Mouse (Mus musculus): ENCODE measurements around the gene Grip2.

The Grip2 gene

GRCm38 (mm10) chr6:91796064-91796463 lies 31.0 kb downstream of the Grip2 start:
- DNase-seq (ENCODE audit: low spot score in 2 of 2) = no peak

- DNase-seq (ENCODE audit: low spot score in 2 of 2) = no peak
Observed at GRCm38 (mm10) chr6:91795640-91796039, 31.4 kb downstream of the Grip2 start.

- DNase-seq (ENCODE audit: low spot score in 2 of 2) = no peak
Observed at GRCm38 (mm10) chr6:91788311-91788798, 38.7 kb downstream of the Grip2 start.

GRCm38 (mm10) chr6:91785018-91785417 lies 42.0 kb downstream of the Grip2 start:
- DNase-seq (ENCODE audit: low spot score in 2 of 2) = no peak

- DNase-seq (ENCODE audit: low spot score in 2 of 2) = no peak
Observed at GRCm38 (mm10) chr6:91779206-91779605, 47.8 kb downstream of the Grip2 start.

GRCm38 (mm10) chr6:91776543-91776942 lies 50.5 kb downstream of the Grip2 start:
- DNase-seq (ENCODE audit: low spot score in 2 of 2) = peak; percentile 13 to 51

- no peak for DNase-seq (ENCODE audit: low spot score in 2 of 2)
Observed at GRCm38 (mm10) chr6:91773951-91774350, 53.1 kb downstream of the Grip2 start.

GRCm38 (mm10) chr6:91767550-91767949 lies 59.5 kb downstream of the Grip2 start:
- no peak for DNase-seq (ENCODE audit: low spot score in 2 of 2)

- DNase-seq (ENCODE audit: low spot score in 2 of 2) = no peak
Observed at GRCm38 (mm10) chr6:91762051-91762742, 64.9 kb downstream of the Grip2 start.

GRCm38 (mm10) chr6:91754845-91755244 lies 72.2 kb downstream of the Grip2 start:
- DNase-seq (ENCODE audit: low spot score in 2 of 2) = no peak

- DNase-seq (ENCODE audit: low spot score in 2 of 2) = no peak
Observed at GRCm38 (mm10) chr6:91754098-91754497, 73.0 kb downstream of the Grip2 start.

GRCm38 (mm10) chr6:91752884-91753283 lies 74.2 kb downstream of the Grip2 start:
- no peak for DNase-seq (ENCODE audit: low spot score in 2 of 2)

GRCm38 (mm10) chr6:91750976-91751375 lies 76.1 kb downstream of the Grip2 start:
- peak in 1 of 2 experiments; percentile 19 for DNase-seq (ENCODE audit: low spot score in 2 of 2)

- no peak for DNase-seq (ENCODE audit: low spot score in 2 of 2)
Observed at GRCm38 (mm10) chr6:91746776-91747175, 80.3 kb downstream of the Grip2 start.

- DNase-seq (ENCODE audit: low spot score in 2 of 2) = no peak
Observed at GRCm38 (mm10) chr6:91745947-91746582, 81.0 kb downstream of the Grip2 start.

- no peak for DNase-seq (ENCODE audit: low spot score in 2 of 2)
Observed at GRCm38 (mm10) chr6:91745246-91745645, 81.8 kb downstream of the Grip2 start.

GRCm38 (mm10) chr6:91743886-91744285 lies 83.2 kb downstream of the Grip2 start:
- DNase-seq (ENCODE audit: low spot score in 2 of 2) = no peak

- no peak for DNase-seq (ENCODE audit: low spot score in 2 of 2)
Observed at GRCm38 (mm10) chr6:91742995-91743394, 84.1 kb downstream of the Grip2 start.

- DNase-seq (ENCODE audit: low spot score in 2 of 2) = no peak
Observed at GRCm38 (mm10) chr6:91742466-91742865, 84.6 kb downstream of the Grip2 start.

- peak in 1 of 2 experiments; percentile 67 for DNase-seq (ENCODE audit: low spot score in 2 of 2)
Observed at GRCm38 (mm10) chr6:91741046-91741445, 86.0 kb downstream of the Grip2 start.

GRCm38 (mm10) chr6:91738058-91738457 lies 89.0 kb downstream of the Grip2 start:
- DNase-seq (ENCODE audit: low spot score in 2 of 2) = no peak

GRCm38 (mm10) chr6:91737451-91737850 lies 89.6 kb downstream of the Grip2 start:
- DNase-seq (ENCODE audit: low spot score in 2 of 2) = no peak

- DNase-seq (ENCODE audit: low spot score in 2 of 2) = no peak
Observed at GRCm38 (mm10) chr6:91736471-91736870, 90.6 kb downstream of the Grip2 start.
